Mouse (Mus musculus): ENCODE data around the gene Cyba.

- TF ChIP-seq CTCF (IDR thresholded peaks at IDR 0.05; ENCODE audit: low read depth, low read length) (no peak), POLR2A (IDR thresholded peaks at IDR 0.05; ENCODE audit: extremely low read depth, insufficient read depth, low read length) (no peak)
These were observed 37.4 kb downstream of the Cyba start for GRCm38 (mm10) chr8:122395291-122395690.
